In genomic region chr12:12942364-12943050, GRCm38 (mm10) we compare ENCODE assay signal across 7 mouse cellular contexts. TPM values are rescaled to one million over a fixed set of nuclear protein-coding genes. Genes with fewer than 3 reads are reported as not detected.
DNase-seq lines count a peak whose midpoint lies in the region; ATAC-seq and TF ChIP-seq lines count a peak whose summit lies in the region.

No protein-coding gene starts in this region.

- H3K4me1 ChIP-seq in bone marrow, adult 2 months (ENCODE audit: control insufficient read depth, insufficient read depth, low read length), result no peaks in the 10 kb centered on the region
- H3K4me1 ChIP-seq in embryonic facial prominence, embryonic 12.5 days, result peaks cover 8% of the 10 kb centered on the region
- H3K4me1 ChIP-seq in limb, embryonic 13.5 days, result peaks cover 38% of the 10 kb centered on the region
- H3K4me1 ChIP-seq in midbrain, embryonic 14.5 days (ENCODE audit: control insufficient read depth, insufficient read depth, low read length), result peaks cover 10% of the 10 kb centered on the region
- peaks cover 22% of the 10 kb centered on the region for H3K4me1 ChIP-seq in spleen, adult 2 months (ENCODE audit: control insufficient read depth, insufficient read depth, insufficient read length)

- H3K9me3 ChIP-seq in embryonic facial prominence, embryonic 12.5 days, result no peaks in the 10 kb centered on the region
- no peaks in the 10 kb centered on the region for H3K9me3 ChIP-seq in limb, embryonic 13.5 days
- H3K9me3 ChIP-seq in midbrain, embryonic 14.5 days (ENCODE audit: control insufficient read depth, low read length), result no peaks in the 10 kb centered on the region

- TF ChIP-seq CTCF in bone marrow, adult 2 months (IDR thresholded peaks at IDR 0.05; ENCODE audit: control insufficient read depth, insufficient read depth, low read length), result peak; percentile 34; the same call in 1 of the 2 replicates
- 0 out of 2 replicates have a peak, but pooled peaks have one; percentile 46 for TF ChIP-seq CTCF in spleen, adult 2 months (IDR thresholded peaks at IDR 0.05; ENCODE audit: extremely low read depth, insufficient read depth, insufficient read length, insufficient replicate concordance)

- no peaks in the 10 kb centered on the region for H3K27me3 ChIP-seq in embryonic facial prominence, embryonic 12.5 days
- peaks cover 9% of the 10 kb centered on the region; the same call in 1 of the 2 replicates for H3K27me3 ChIP-seq in limb, embryonic 13.5 days
- H3K27me3 ChIP-seq in midbrain, embryonic 14.5 days (ENCODE audit: control insufficient read depth, insufficient read depth, low read length), result no peaks in the 10 kb centered on the region
- H3K27me3 ChIP-seq in spleen, adult 2 months (ENCODE audit: control insufficient read depth, insufficient read depth, low read length), result peaks cover 24% of the 10 kb centered on the region

- H3K27ac ChIP-seq in bone marrow, adult 2 months (ENCODE audit: control insufficient read depth, insufficient read depth, low read depth, low read length, poor library complexity), result no peak overlapping the region
- H3K27ac ChIP-seq in embryonic facial prominence, embryonic 12.5 days, result peak overlapping the region; percentile 93
- peak overlapping the region; percentile 77; the same call in 1 of the 2 replicates for H3K27ac ChIP-seq in limb, embryonic 13.5 days
- H3K27ac ChIP-seq in midbrain, embryonic 14.5 days (replicated peaks; ENCODE audit: low read depth, low read length), result peak overlapping the region; percentile 97
- H3K27ac ChIP-seq in spleen, adult 2 months (ENCODE audit: insufficient read depth, low read length), result no peak overlapping the region

- no peaks in the 10 kb centered on the region for H3K36me3 ChIP-seq in embryonic facial prominence, embryonic 12.5 days
- H3K36me3 ChIP-seq in limb, embryonic 13.5 days, result no peaks in the 10 kb centered on the region
- H3K36me3 ChIP-seq in midbrain, embryonic 14.5 days (ENCODE audit: control insufficient read depth, insufficient read depth, low read length), result peaks cover 7% of the 10 kb centered on the region
- no peaks in the 10 kb centered on the region for H3K36me3 ChIP-seq in spleen, adult 2 months (ENCODE audit: control insufficient read depth, insufficient read depth, low read length)

- peak; percentile 85 for DNase-seq in heart, adult 8-10 months (ENCODE audit: low spot score)
- peak; percentile 77 to 84 for DNase-seq in kidney, adult 8-10 months
- peak; percentile 96 for DNase-seq in midbrain, embryonic 14.5 days
- DNase-seq in spleen, adult 2 months (ENCODE audit: low read depth in 1 of 2, low spot score in 2 of 2), result peak; percentile 47 to 53

- H3K9ac ChIP-seq in embryonic facial prominence, embryonic 12.5 days, result peak overlapping the region; percentile 54
- peak overlapping the region; percentile 89 for H3K9ac ChIP-seq in limb, embryonic 13.5 days
- H3K9ac ChIP-seq in midbrain, embryonic 14.5 days (replicated peaks; ENCODE audit: low read length), result peak overlapping the region; percentile 71

- WGBS in bone marrow, adult 2 months, result 2% methylated on average over 47 of the region's 47 CpGs
- WGBS in embryonic facial prominence, embryonic 12.5 days, result under 1% methylated on average over 47 of the region's 47 CpGs
- WGBS in limb, embryonic 13.5 days, result under 1% methylated on average over 47 of the region's 47 CpGs
- WGBS in midbrain, embryonic 14.5 days, result under 1% methylated on average over 47 of the region's 47 CpGs
- WGBS in spleen, adult 2 months, result 3% methylated on average over 47 of the region's 47 CpGs

- H3K4me2 ChIP-seq in embryonic facial prominence, embryonic 12.5 days (replicated peaks), result peak overlapping the region; percentile 93
- H3K4me2 ChIP-seq in limb, embryonic 13.5 days (replicated peaks), result peak overlapping the region; percentile 97
- peak overlapping the region; percentile 95 for H3K4me2 ChIP-seq in midbrain, embryonic 14.5 days (ENCODE audit: low read length)

- peak overlapping the region; percentile 68 for H3K4me3 ChIP-seq in bone marrow, adult 2 months (replicated peaks; ENCODE audit: control insufficient read depth, low read depth, low read length)
- H3K4me3 ChIP-seq in embryonic facial prominence, embryonic 12.5 days, result peak overlapping the region; percentile 81
- H3K4me3 ChIP-seq in limb, embryonic 13.5 days, result peak overlapping the region; percentile 78
- peak overlapping the region; percentile 82 for H3K4me3 ChIP-seq in midbrain, embryonic 14.5 days (replicated peaks; ENCODE audit: low read depth, low read length)
- peak overlapping the region; percentile 55; the same call in 1 of the 2 replicates for H3K4me3 ChIP-seq in spleen, adult 2 months (ENCODE audit: extremely low read depth, insufficient read depth, insufficient read length)

- peak; percentile 47 for ATAC-seq in embryonic facial prominence, embryonic 12.5 days (ENCODE audit: insufficient number of reproducible peaks, insufficient read depth, low FRiP score, low TSS enrichment)
- peak; percentile 66 for ATAC-seq in limb, embryonic 13.5 days (ENCODE audit: low FRiP score, low read depth)
- peak; percentile 66 for ATAC-seq in midbrain, embryonic 14.5 days (ENCODE audit: low FRiP score, low TSS enrichment)

- TF ChIP-seq POLR2A in bone marrow, adult 2 months (IDR thresholded peaks at IDR 0.05; ENCODE audit: borderline replicate concordance, control insufficient read depth, low read depth, low read length), result no peak
- TF ChIP-seq POLR2A in spleen, adult 2 months (IDR thresholded peaks at IDR 0.05; ENCODE audit: low read depth, low read length), result no peak

RNA-seq across cellular contexts. Expression of gene Mycn, which starts 0.8 kb away (rescaled TPM):
- polyA plus RNA-seq in bone marrow, adult 2 months (2011; ENCODE audit: insufficient read depth, insufficient read length, low replicate concordance, missing spikeins), result 1.4 and 1.6 TPM in 2 replicates
- 72.0 and 73.7 TPM in 2 replicates for polyA plus RNA-seq in embryonic facial prominence, embryonic 12.5 days (2016; fragmentation: Nextera tagmentation; extraction: Ambion mirVana)
- 1 to 10 TPM; 1.5 to 5.8 (median 3.6) TPM for total RNA-seq in heart, adult 8-10 months (2022)
- 47.8 and 51.1 TPM in 2 replicates for polyA plus RNA-seq in limb, embryonic 13.5 days (2015; fragmentation: Nextera tagmentation; extraction: Ambion mirVana)
- 61.7 and 63.1 TPM in 2 replicates for polyA plus RNA-seq in midbrain, embryonic 14.5 days (2014; fragmentation: Nextera tagmentation; extraction: Ambion mirVana)
- polyA plus RNA-seq in spleen, adult 2 months (2012; rRNA removed), result 1.4 and 1.8 TPM in 2 replicates

Comparison
In these comparisons a context has a peak if more than half of its experiments do, and no peak if none do; other contexts are left out.
1. H3K27ac ChIP-seq: peak in embryonic facial prominence, embryonic 12.5 days (single experiment), limb, embryonic 13.5 days (single experiment) and midbrain, embryonic 14.5 days (single experiment); none in bone marrow, adult 2 months (single experiment) and spleen, adult 2 months (single experiment).
2. RNA of gene Mycn, which starts 0.8 kb away (polyA plus RNA-seq): 72.0 to 73.7 TPM in embryonic facial prominence, embryonic 12.5 days, 61.7 to 63.1 TPM in midbrain, embryonic 14.5 days and 47.8 to 51.1 TPM in limb, embryonic 13.5 days; 1.4 to 1.6 TPM in bone marrow, adult 2 months and 1.4 to 1.8 TPM in spleen, adult 2 months; every median in the first group is over 10 times any median in the second.
3. Peak in every context shown above with its lines, with median percentiles within 50 percentile points of each other: H3K4me3 ChIP-seq, ATAC-seq, H3K4me2 ChIP-seq, H3K9ac ChIP-seq and DNase-seq.